Mouse (Mus musculus): ENCODE results near the gene Prox2. TPM values are rescaled to one million over a fixed set of nuclear protein-coding genes. Genes with fewer than 3 reads are reported as not detected.

The Prox2 gene
- polyA plus RNA-seq, 1 experiment: 1.6 TPM

- no peak for TF ChIP-seq CTCF (IDR thresholded peaks at IDR 0.05; ENCODE audit: borderline replicate concordance, insufficient read depth, low read depth, low read length)
- no peak for TF ChIP-seq POLR2A (IDR thresholded peaks at IDR 0.05; ENCODE audit: borderline replicate concordance, insufficient read depth, low read length)
- WGBS: 94% methylated on average over 2 of the region's 2 CpGs
- H3K27me3 ChIP-seq (ENCODE audit: control insufficient read depth, insufficient read depth, low read length): no peaks in the 10 kb centered on the region
- H3K4me1 ChIP-seq (ENCODE audit: control insufficient read depth, insufficient read depth, low read length): no peaks in the 10 kb centered on the region
- H3K27ac ChIP-seq (ENCODE audit: insufficient read depth, low read length): no peak overlapping the region
- DNase-seq: no peak
- no peak overlapping the region for H3K4me3 ChIP-seq (replicated peaks; ENCODE audit: insufficient read depth, low read depth, low read length)
Measured at GRCm38 (mm10) chr12:85084257-85084656, 26.3 kb downstream of the Prox2 start.

GRCm38 (mm10) chr12:85077100-85077499, 33.5 kb downstream of the Prox2 start:
- TF ChIP-seq CTCF (IDR thresholded peaks at IDR 0.05; ENCODE audit: borderline replicate concordance, insufficient read depth, low read depth, low read length): no peak
- TF ChIP-seq POLR2A (IDR thresholded peaks at IDR 0.05; ENCODE audit: borderline replicate concordance, insufficient read depth, low read length): no peak
- 22% methylated on average over 3 of the region's 3 CpGs for WGBS
- Histone ChIP-seq H3K4me1 (ENCODE audit: control insufficient read depth, insufficient read depth, low read length) (peaks cover 3% of the 10 kb centered on the region; the same call in 1 of the 2 replicates), H3K27me3 (ENCODE audit: control insufficient read depth, insufficient read depth, low read length) (no peaks in the 10 kb centered on the region), H3K4me3 (replicated peaks; ENCODE audit: insufficient read depth, low read depth, low read length) (no peak overlapping the region), H3K27ac (ENCODE audit: insufficient read depth, low read length) (no peak overlapping the region)
- peak in 1 of 2 experiments; percentile 50 for DNase-seq

- Histone ChIP-seq H3K27ac (ENCODE audit: insufficient read depth, low read length) (no peak overlapping the region), H3K4me3 (replicated peaks; ENCODE audit: insufficient read depth, low read depth, low read length) (no peak overlapping the region), H3K27me3 (ENCODE audit: control insufficient read depth, insufficient read depth, low read length) (no peaks in the 10 kb centered on the region), H3K4me1 (ENCODE audit: control insufficient read depth, insufficient read depth, low read length) (no peaks in the 10 kb centered on the region)
- TF ChIP-seq POLR2A (IDR thresholded peaks at IDR 0.05; ENCODE audit: borderline replicate concordance, insufficient read depth, low read length) (no peak), CTCF (IDR thresholded peaks at IDR 0.05; ENCODE audit: borderline replicate concordance, insufficient read depth, low read depth, low read length) (no peak)
- no peak for DNase-seq
Measured at GRCm38 (mm10) chr12:85071043-85071442, 39.5 kb downstream of the Prox2 start.

- WGBS: 79% methylated on average over 6 of the region's 6 CpGs
- no peaks in the 10 kb centered on the region for H3K4me1 ChIP-seq (ENCODE audit: control insufficient read depth, insufficient read depth, low read length)
- no peak overlapping the region for H3K27ac ChIP-seq (ENCODE audit: insufficient read depth, low read length)
- H3K4me3 ChIP-seq (replicated peaks; ENCODE audit: insufficient read depth, low read depth, low read length): no peak overlapping the region
- TF ChIP-seq CTCF (IDR thresholded peaks at IDR 0.05; ENCODE audit: borderline replicate concordance, insufficient read depth, low read depth, low read length): no peak
- no peak for TF ChIP-seq POLR2A (IDR thresholded peaks at IDR 0.05; ENCODE audit: borderline replicate concordance, insufficient read depth, low read length)
- no peaks in the 10 kb centered on the region for H3K27me3 ChIP-seq (ENCODE audit: control insufficient read depth, insufficient read depth, low read length)
- no peak for DNase-seq
Measured at GRCm38 (mm10) chr12:85051218-85051617, 59.3 kb downstream of the Prox2 start.

Other genes starting within 250 kb of the Prox2 start
- gene Ltbp2, start 234.2 kb downstream of the Prox2 start, polyA plus RNA-seq (2012; rRNA removed): 18.2 and 25.0 TPM in 2 replicates
- 84.3 and 88.6 TPM in 2 replicates for gene Fcf1, start 139.9 kb downstream of the Prox2 start, polyA plus RNA-seq (2012; rRNA removed)
- gene Arel1, start 139.9 kb downstream of the Prox2 start, polyA plus RNA-seq (2012; rRNA removed): 57.2 and 60.3 TPM in 2 replicates
- gene Ylpm1, start 114.4 kb downstream of the Prox2 start, polyA plus RNA-seq (2012; rRNA removed): 62.4 and 64.0 TPM in 2 replicates
- 180 and 185 TPM in 2 replicates for gene Dlst, start 74 bp upstream of the Prox2 start, polyA plus RNA-seq (2012; rRNA removed)
- 35.2 and 36.5 TPM in 2 replicates for gene Rps6kl1, start 40.5 kb upstream of the Prox2 start, polyA plus RNA-seq (2012; rRNA removed)
- gene Pgf, start 67.0 kb upstream of the Prox2 start, polyA plus RNA-seq (2012; rRNA removed): 5.1 and 6.1 TPM in 2 replicates
- 105 and 109 TPM in 2 replicates for gene Eif2b2, start 108.7 kb upstream of the Prox2 start, polyA plus RNA-seq (2012; rRNA removed)
- gene Mlh3, start 159.8 kb upstream of the Prox2 start, polyA plus RNA-seq (2012; rRNA removed): 11.7 and 12.1 TPM in 2 replicates
- 77.8 and 88.8 TPM in 2 replicates for gene Acyp1, start 177.7 kb upstream of the Prox2 start, polyA plus RNA-seq (2012; rRNA removed)
- gene Zc2hc1c, start 177.8 kb upstream of the Prox2 start, polyA plus RNA-seq (2012; rRNA removed): 0.95 and 1.1 TPM in 2 replicates
- 38.6 and 40.1 TPM in 2 replicates for gene Nek9, start 228.6 kb upstream of the Prox2 start, polyA plus RNA-seq (2012; rRNA removed)

Measured in cerebellum, adult 2 months (tissue).